Mouse (Mus musculus) hindbrain, embryonic 11.5 days (tissue): ENCODE data around the gene Fgfr1op2. TPM values are rescaled to one million over a fixed set of nuclear protein-coding genes. Genes with fewer than 3 reads are reported as not detected.

Source experiments
- ATAC-seq: fragments of 200-750 bp; cut with Nextera tagmentation; 2 replicates; pipeline ENCODE4 v1.8.0; 2017; ENCODE audit warnings: mild to moderate bottlenecking, moderate TSS enrichment, moderate library complexity; ENCODE audit not compliant: low FRiP score
- DNase-seq: peaks from one replicate; pipeline ENCODE4 v3.0.0-alpha.2; 2015; ENCODE audit warnings: low spot score
- H3K27ac ChIP-seq: fragments of 300-500 bp; sonication (generic); 2 replicates; pipeline ENCODE4 v1.5.1; 2014; ENCODE audit warnings: mild to moderate bottlenecking, low read depth, low read length
- H3K27me3 ChIP-seq: fragments of 300-500 bp; sonication (generic); 2 replicates; pipeline ENCODE4 v1.6.1; 2014; ENCODE audit warnings: mild to moderate bottlenecking, low read length, moderate library complexity, mixed read lengths; ENCODE audit not compliant: control insufficient read depth, insufficient read depth
- H3K36me3 ChIP-seq: fragments of 300-500 bp; sonication (generic); 2 replicates; pipeline ENCODE4 v1.6.1; 2014; ENCODE audit warnings: mild to moderate bottlenecking, low read length, moderate library complexity, mixed read lengths; ENCODE audit not compliant: control insufficient read depth, insufficient read depth
- H3K4me1 ChIP-seq: fragments of 300-500 bp; sonication (generic); replicated peaks from 2 replicates; pipeline ENCODE4 v1.6.1; 2014; ENCODE audit warnings: low read length, mixed read lengths; ENCODE audit not compliant: control insufficient read depth, insufficient read depth
- H3K4me2 ChIP-seq: fragments of 300-500 bp; sonication (generic); replicated peaks from 2 replicates; pipeline ENCODE4 v1.6.1; 2014; ENCODE audit warnings: mild to moderate bottlenecking, low read depth, low read length
- H3K4me3 ChIP-seq: fragments of 300-500 bp; sonication (generic); 2 replicates; pipeline ENCODE4 v1.5.1; 2014; ENCODE audit warnings: low read depth, low read length
- H3K9ac ChIP-seq: fragments of 300-500 bp; sonication (generic); 2 replicates; pipeline ENCODE4 v1.6.1; 2014; ENCODE audit warnings: low read depth, low read length
- H3K9me3 ChIP-seq: fragments of 300-500 bp; sonication (generic); 2 replicates; pipeline ENCODE4 v1.6.1; 2016; ENCODE audit warnings: low read length; ENCODE audit not compliant: control insufficient read depth
- WGBS: fragments of 180-500 bp; shearing (Covaris S2); extraction: QIAGEN DNeasy Blood & Tissue Kit; methylation state at CpG from one replicate; pipeline ENCODE4 v1.1.7; 2014; 5-methylcytosine and 5-hydroxymethylcytosine counted together
- polyA plus RNA-seq: library from polyadenylated mRNA; unstranded; fragments of >200 nt; fragmentation: Nextera tagmentation; extraction: Ambion mirVana; gene quantifications from 2 replicates; pipeline ENCODE4 v1.2.1, GENCODE M21; 2014

Gene Fgfr1op2
- polyA plus RNA-seq, 1 experiment from 2014 or later, result 85.1 TPM

DNA sequence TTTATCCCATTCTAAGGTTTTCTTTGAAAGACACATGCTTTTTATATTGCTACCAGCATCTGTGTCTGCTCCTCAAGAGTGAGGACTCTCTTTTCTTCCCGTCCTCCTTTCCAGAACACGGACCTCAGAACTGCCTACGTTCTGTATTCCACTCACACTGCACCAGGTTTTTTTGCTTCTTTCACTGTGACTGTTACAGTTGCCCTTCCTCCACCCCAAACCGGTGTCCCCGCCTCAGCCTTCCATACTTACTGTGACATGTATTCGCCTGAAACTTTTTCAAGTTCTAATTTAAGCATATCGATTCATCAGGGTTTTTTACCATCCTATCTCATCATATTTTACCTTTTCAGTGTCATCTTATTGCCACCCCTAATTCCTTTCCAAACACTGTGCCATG lies 1.6 kb downstream of the Fgfr1op2 start:
- Histone ChIP-seq H3K4me2 (peak overlapping the region; percentile 63), H3K27ac (no peak overlapping the region), H3K4me1 (no peaks in the 10 kb centered on the region), H3K9ac (peak overlapping the region; percentile 87), H3K36me3 (no peaks in the 10 kb centered on the region), H3K4me3 (peak overlapping the region; percentile 97), H3K9me3 (no peaks in the 10 kb centered on the region), H3K27me3 (no peaks in the 10 kb centered on the region)
- no peak for ATAC-seq
- peak; percentile 27 for DNase-seq
- WGBS, result 14% methylated on average over 7 of the region's 7 CpGs

DNA sequence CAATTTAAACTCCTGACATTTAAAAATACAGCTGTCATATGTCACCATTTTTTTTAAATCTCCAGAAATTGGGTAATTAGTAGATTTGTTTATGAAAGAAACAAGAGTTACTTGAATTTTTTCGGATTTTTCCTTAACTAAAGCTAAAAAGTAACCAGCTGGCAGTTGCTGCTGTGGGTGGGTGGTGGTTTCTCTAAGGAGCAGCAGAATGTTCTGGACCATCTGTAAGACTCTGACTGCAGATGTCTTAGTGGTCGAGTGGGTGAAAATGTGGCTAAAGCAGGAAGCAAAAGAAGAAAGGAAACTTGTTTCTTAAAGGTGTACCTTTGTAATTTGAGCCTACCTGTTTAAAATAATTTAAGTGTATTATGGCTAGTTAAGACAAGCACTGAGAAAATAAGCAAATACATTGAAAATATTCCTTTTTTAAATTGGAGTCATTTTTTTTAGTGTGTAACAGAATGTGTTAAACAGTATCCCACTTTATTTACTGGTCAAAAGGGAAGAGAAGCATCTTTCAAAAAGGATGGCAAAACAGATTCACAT lies 3.5 kb downstream of the Fgfr1op2 start:
- Histone ChIP-seq H3K9me3 (no peaks in the 10 kb centered on the region), H3K4me1 (no peaks in the 10 kb centered on the region), H3K4me2 (no peak overlapping the region), H3K27ac (no peak overlapping the region), H3K4me3 (no peak overlapping the region), H3K36me3 (no peaks in the 10 kb centered on the region), H3K27me3 (no peaks in the 10 kb centered on the region), H3K9ac (no peak overlapping the region)
- ATAC-seq (no peak), DNase-seq (no peak)
- WGBS, result 59% methylated on average over 2 of the region's 2 CpGs

- DNase-seq (no peak), ATAC-seq (no peak)
- Histone ChIP-seq H3K27me3 (no peaks in the 10 kb centered on the region), H3K9ac (no peak overlapping the region), H3K4me2 (no peak overlapping the region), H3K4me3 (no peak overlapping the region), H3K9me3 (no peaks in the 10 kb centered on the region), H3K36me3 (no peaks in the 10 kb centered on the region), H3K27ac (no peak overlapping the region), H3K4me1 (no peaks in the 10 kb centered on the region)
- WGBS, result 82% methylated on average over 2 of the region's 2 CpGs
These were observed 6.5 kb downstream of the Fgfr1op2 start for GRCm38 (mm10) chr6:146583366-146584046.

DNA sequence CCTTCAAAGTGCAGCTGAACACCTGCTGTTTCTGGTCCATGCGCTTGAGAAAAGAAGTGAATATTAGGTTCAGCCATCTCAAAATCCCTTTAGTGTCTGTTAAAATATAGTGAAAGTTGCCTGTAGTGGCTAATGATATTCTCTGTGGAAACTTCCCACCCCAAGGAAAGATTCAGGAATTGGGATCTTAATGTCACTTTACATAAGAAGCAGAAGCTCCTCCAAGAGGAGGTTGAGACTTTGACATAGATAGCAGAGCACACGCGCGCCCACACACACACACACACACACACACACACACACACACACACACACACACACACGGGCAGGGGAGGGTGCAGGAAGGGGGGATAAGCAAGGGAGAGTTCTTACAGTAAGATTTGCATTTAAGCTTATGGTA lies 8.1 kb downstream of the Fgfr1op2 start:
- WGBS, result 87% methylated on average over 5 of the region's 5 CpGs
- H3K27ac ChIP-seq, result no peak overlapping the region
- H3K9ac ChIP-seq, result no peak overlapping the region
- H3K36me3 ChIP-seq, result no peaks in the 10 kb centered on the region
- no peaks in the 10 kb centered on the region for H3K9me3 ChIP-seq
- no peak overlapping the region for H3K4me2 ChIP-seq
- DNase-seq (no peak), ATAC-seq (no peak)
- H3K27me3 ChIP-seq, result no peaks in the 10 kb centered on the region
- no peaks in the 10 kb centered on the region for H3K4me1 ChIP-seq
- H3K4me3 ChIP-seq, result no peak overlapping the region

DNA sequence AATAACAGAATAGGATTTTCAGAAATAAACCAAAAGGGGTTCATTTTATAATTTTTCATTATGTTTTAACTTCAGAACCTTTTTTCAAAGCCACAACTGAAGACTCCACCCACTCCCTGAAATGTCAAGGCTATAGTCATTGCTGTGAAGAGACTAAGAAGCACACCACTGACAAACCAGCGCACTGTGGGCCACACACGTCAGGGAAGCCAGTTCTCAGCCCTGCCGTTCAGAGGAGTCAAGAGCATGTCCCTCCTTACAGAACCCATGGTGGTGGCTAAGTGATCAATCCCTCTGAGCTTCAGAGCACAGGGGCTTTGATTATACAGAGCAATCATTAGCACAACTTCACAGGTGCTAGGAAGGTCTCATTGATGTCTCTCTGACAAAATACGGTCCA lies 25.6 kb downstream of the Fgfr1op2 start:
- Histone ChIP-seq H3K27me3 (no peaks in the 10 kb centered on the region), H3K4me3 (no peak overlapping the region), H3K27ac (no peak overlapping the region), H3K9me3 (no peaks in the 10 kb centered on the region), H3K36me3 (peaks cover 8% of the 10 kb centered on the region), H3K4me1 (no peaks in the 10 kb centered on the region), H3K9ac (no peak overlapping the region), H3K4me2 (no peak overlapping the region)
- ATAC-seq, result no peak
- WGBS, result 93% methylated on average over 4 of the region's 4 CpGs
- no peak for DNase-seq

- ATAC-seq (no peak), DNase-seq (no peak)
- no peaks in the 10 kb centered on the region for H3K27me3 ChIP-seq
- H3K4me1 ChIP-seq, result no peaks in the 10 kb centered on the region
- H3K9me3 ChIP-seq, result no peaks in the 10 kb centered on the region
- no peak overlapping the region for H3K4me3 ChIP-seq
- H3K36me3 ChIP-seq, result peaks cover 8% of the 10 kb centered on the region
- WGBS, result 89% methylated on average over 10 of the region's 10 CpGs
- H3K9ac ChIP-seq, result no peak overlapping the region
- no peak overlapping the region for H3K4me2 ChIP-seq
- H3K27ac ChIP-seq, result no peak overlapping the region
These were observed 26.6 kb downstream of the Fgfr1op2 start for GRCm38 (mm10) chr6:146603651-146604050.

- H3K4me2 ChIP-seq, result no peak overlapping the region
- no peaks in the 10 kb centered on the region for H3K9me3 ChIP-seq
- no peak overlapping the region for H3K4me3 ChIP-seq
- H3K9ac ChIP-seq, result no peak overlapping the region
- ATAC-seq (no peak), DNase-seq (no peak)
- H3K27me3 ChIP-seq, result no peaks in the 10 kb centered on the region
- no peaks in the 10 kb centered on the region for H3K4me1 ChIP-seq
- 90% methylated on average over 6 of the region's 6 CpGs for WGBS
- no peak overlapping the region for H3K27ac ChIP-seq
- H3K36me3 ChIP-seq, result no peaks in the 10 kb centered on the region
These were observed 34.4 kb downstream of the Fgfr1op2 start for GRCm38 (mm10) chr6:146611385-146611784.

- Histone ChIP-seq H3K4me1 (no peaks in the 10 kb centered on the region), H3K4me2 (no peak overlapping the region), H3K4me3 (no peak overlapping the region), H3K36me3 (no peaks in the 10 kb centered on the region), H3K27ac (no peak overlapping the region), H3K27me3 (no peaks in the 10 kb centered on the region), H3K9me3 (no peaks in the 10 kb centered on the region), H3K9ac (no peak overlapping the region)
- DNase-seq (no peak), ATAC-seq (no peak)
- WGBS, result 93% methylated on average over 7 of the region's 7 CpGs
These were observed 34.9 kb downstream of the Fgfr1op2 start for GRCm38 (mm10) chr6:146611897-146612296.

- 90% methylated on average over 5 of the region's 5 CpGs for WGBS
- no peak for DNase-seq
- Histone ChIP-seq H3K4me1 (no peaks in the 10 kb centered on the region), H3K4me2 (no peak overlapping the region), H3K36me3 (no peaks in the 10 kb centered on the region), H3K9me3 (no peaks in the 10 kb centered on the region), H3K27ac (no peak overlapping the region), H3K4me3 (no peak overlapping the region), H3K27me3 (no peaks in the 10 kb centered on the region), H3K9ac (no peak overlapping the region)
- no peak for ATAC-seq
These were observed 35.7 kb downstream of the Fgfr1op2 start for GRCm38 (mm10) chr6:146612736-146613135.
